Mouse (Mus musculus) heart, postnatal 14 days (tissue): ENCODE data around the gene Pitpnc1. TPM values are rescaled to one million over a fixed set of nuclear protein-coding genes. Genes with fewer than 3 reads are reported as not detected.

Experiments
- DNase-seq, 2 experiments: peaks; one replicate each; pipeline ENCODE4 v3.0.0; 2021 to 2022
- intact Hi-C: fragments of 180-260 bp; cut with DNase I; formaldehyde crosslinking; loops from one replicate; pipeline ENCODE4 v1.15.1; 2025
- total RNA-seq, 2 experiments: library from RNA; stranded (reverse); gene quantifications; 2 replicates each; pipeline ENCODE4 v1.2.3; 2021

Gene Pitpnc1
- total RNA-seq, 2 experiments from 2014 or later = 67.9 to 68.4 TPM

- DNase-seq = peak; percentile 71 to 74
- intact Hi-C loops = loop anchor here (1.0 to 5.0 kb wide), 4 partner anchors 47 to 193 kb away; no protein-coding TSS in a partner anchor
Observed at GRCm38 (mm10) chr11:107469523-107470371, 752 bp downstream of the Pitpnc1 start.

GRCm38 (mm10) chr11:107469031-107469522 is 1.4 kb downstream of the Pitpnc1 start:
- intact Hi-C loops = loop anchor here (1.0 to 2.0 kb wide), 3 partner anchors 46 to 193 kb away; no protein-coding TSS in a partner anchor
- DNase-seq = peak; percentile 87 to 88

GRCm38 (mm10) chr11:107468252-107469030 is 2.1 kb downstream of the Pitpnc1 start:
- no peak for DNase-seq
- intact Hi-C loops = loop anchor here (1.0 to 2.0 kb wide), 3 partner anchors 46 to 192 kb away; no protein-coding TSS in a partner anchor

GRCm38 (mm10) chr11:107466611-107467391 is 3.7 kb downstream of the Pitpnc1 start:
- DNase-seq = no peak
- intact Hi-C loops = no loop called here

- intact Hi-C loops = loop anchor here (2.0 kb wide), 1 partner anchor 15 kb away; no protein-coding TSS in a partner anchor
- DNase-seq = no peak
Observed at GRCm38 (mm10) chr11:107465969-107466368, 4.5 kb downstream of the Pitpnc1 start.

- intact Hi-C loops = loop anchor here (2.0 kb wide), 1 partner anchor 14 kb away; no protein-coding TSS in a partner anchor
- no peak for DNase-seq
Observed at GRCm38 (mm10) chr11:107465041-107465440, 5.5 kb downstream of the Pitpnc1 start.

GRCm38 (mm10) chr11:107464141-107464540 is 6.4 kb downstream of the Pitpnc1 start:
- no peak for DNase-seq
- intact Hi-C loops = loop anchor here (2.0 kb wide), 1 partner anchor 13 kb away; no protein-coding TSS in a partner anchor

GRCm38 (mm10) chr11:107463251-107463681 is 7.2 kb downstream of the Pitpnc1 start:
- DNase-seq = no peak
- intact Hi-C loops = no loop called here

GRCm38 (mm10) chr11:107462478-107462877 is 8.0 kb downstream of the Pitpnc1 start:
- intact Hi-C loops = no loop called here

GRCm38 (mm10) chr11:107459828-107460227 is 10.7 kb downstream of the Pitpnc1 start:
- DNase-seq = no peak
- intact Hi-C loops = no loop called here

More at GRCm38 (mm10) chr11:107462478-107462877, 8.0 kb downstream of the Pitpnc1 start:
- no peak for DNase-seq

GRCm38 (mm10) chr11:107458986-107459385 is 11.5 kb downstream of the Pitpnc1 start:
- intact Hi-C loops = no loop called here
- DNase-seq = no peak

- DNase-seq = no peak
- intact Hi-C loops = no loop called here
Observed at GRCm38 (mm10) chr11:107458286-107458685, 12.2 kb downstream of the Pitpnc1 start.

GRCm38 (mm10) chr11:107457282-107457681 is 13.2 kb downstream of the Pitpnc1 start:
- DNase-seq = no peak
- intact Hi-C loops = no loop called here

GRCm38 (mm10) chr11:107454546-107455462 is 15.7 kb downstream of the Pitpnc1 start:
- DNase-seq = no peak
- intact Hi-C loops = loop anchor here (5.0 kb wide), 1 partner anchor 38 kb away; no protein-coding TSS in a partner anchor

- DNase-seq = no peak
- intact Hi-C loops = loop anchor here (5.0 kb wide), 1 partner anchor 35 kb away; no protein-coding TSS in a partner anchor
Observed at GRCm38 (mm10) chr11:107452053-107452452, 18.4 kb downstream of the Pitpnc1 start.

GRCm38 (mm10) chr11:107451106-107451505 is 19.4 kb downstream of the Pitpnc1 start:
- DNase-seq = no peak
- intact Hi-C loops = loop anchor here (2.0 to 5.0 kb wide), 2 partner anchors 14 to 34 kb away; no protein-coding TSS in a partner anchor

GRCm38 (mm10) chr11:107450097-107450496 is 20.4 kb downstream of the Pitpnc1 start:
- no peak for DNase-seq
- intact Hi-C loops = loop anchor here (2.0 to 5.0 kb wide), 2 partner anchors 15 to 33 kb away; no protein-coding TSS in a partner anchor

- DNase-seq = no peak
- intact Hi-C loops = no loop called here
Observed at GRCm38 (mm10) chr11:107449169-107449910, 21.2 kb downstream of the Pitpnc1 start.
